ENCODE assay signal across 12 mouse cellular contexts in genomic region chr15:84674329-84675067, GRCm38 (mm10). TPM values are rescaled to one million over a fixed set of nuclear protein-coding genes. Genes with fewer than 3 reads are reported as not detected.
DNase-seq lines count a peak whose midpoint lies in the region; ATAC-seq and TF ChIP-seq lines count a peak whose summit lies in the region.
"Had no signal": no experiment of that assay in that cellular context is flagged by ENCODE, and none has a peak within 500 bp of the region (broad histone marks: within the 10 kb centered on the region; RNA-seq: fewer than 3 reads in every experiment).

No protein-coding gene starts in this region.

- H3K27me3 ChIP-seq in kidney, adult 2 months (replicated peaks; ENCODE audit: control insufficient read depth, insufficient read depth, low read length) = no peaks in the 10 kb centered on the region
- no peaks in the 10 kb centered on the region for H3K27me3 ChIP-seq in midbrain, postnatal 0 days (ENCODE audit: insufficient read depth, low read length)
- no peaks in the 10 kb centered on the region for H3K27me3 ChIP-seq in midbrain, embryonic 16.5 days (ENCODE audit: control insufficient read depth, insufficient read depth, low read depth, low read length)
- no peaks in the 10 kb centered on the region for H3K27me3 ChIP-seq in intestine, embryonic 16.5 days (replicated peaks; ENCODE audit: control insufficient read depth, insufficient read depth, low read length)

- H3K4me3 ChIP-seq in kidney, adult 2 months (ENCODE audit: insufficient read depth, low read depth, low read length) = no peak overlapping the region
- H3K4me3 ChIP-seq in midbrain, postnatal 0 days (ENCODE audit: low read depth, low read length) = no peak overlapping the region
- no peak overlapping the region for H3K4me3 ChIP-seq in midbrain, embryonic 16.5 days (ENCODE audit: low read depth, low read length)
- H3K4me3 ChIP-seq in intestine, embryonic 16.5 days (ENCODE audit: low read length) = peak overlapping the region; percentile 35
- H3K4me3 ChIP-seq: midbrain, embryonic 10.5 days had no signal

- H3K4me2 ChIP-seq in midbrain, postnatal 0 days (ENCODE audit: low read depth, low read length, poor library complexity, severe bottlenecking) = no peak overlapping the region
- no peak overlapping the region for H3K4me2 ChIP-seq in midbrain, embryonic 16.5 days (ENCODE audit: low read length)
- H3K4me2 ChIP-seq in intestine, embryonic 16.5 days (ENCODE audit: low read depth, low read length) = peak overlapping the region; percentile 44
- H3K4me2 ChIP-seq: hindbrain, embryonic 14.5 days had no signal

- WGBS in kidney, adult 2 months = 60% methylated on average over 11 of the region's 11 CpGs
- whole genome bisulfite sequencing in midbrain, postnatal 0 days = 80% methylated on average over 11 of the region's 11 CpGs
- WGBS in midbrain, embryonic 16.5 days = 81% methylated on average over 11 of the region's 11 CpGs
- WGBS in intestine, embryonic 16.5 days = 67% methylated on average over 11 of the region's 11 CpGs

- H3K36me3 ChIP-seq in kidney, adult 2 months (ENCODE audit: control insufficient read depth, insufficient read depth, low read length) = no peaks in the 10 kb centered on the region
- no peaks in the 10 kb centered on the region for H3K36me3 ChIP-seq in midbrain, postnatal 0 days (ENCODE audit: insufficient read depth, low read length)
- H3K36me3 ChIP-seq in midbrain, embryonic 16.5 days (ENCODE audit: control insufficient read depth, insufficient read depth, low read length) = no peaks in the 10 kb centered on the region
- no peaks in the 10 kb centered on the region for H3K36me3 ChIP-seq in intestine, embryonic 16.5 days (ENCODE audit: control insufficient read depth, insufficient read depth, low read length)
- H3K36me3 ChIP-seq: midbrain, embryonic 10.5 days had no signal

- peaks cover 13% of the 10 kb centered on the region; the same call in 1 of the 2 replicates for H3K4me1 ChIP-seq in kidney, adult 2 months (ENCODE audit: control insufficient read depth, insufficient read depth, low read length)
- no peaks in the 10 kb centered on the region for H3K4me1 ChIP-seq in midbrain, postnatal 0 days (ENCODE audit: insufficient read depth, low read length)
- no peaks in the 10 kb centered on the region; the same call in 1 of the 2 replicates for H3K4me1 ChIP-seq in midbrain, embryonic 16.5 days (ENCODE audit: control insufficient read depth, insufficient read depth, low read length)
- peaks cover 34% of the 10 kb centered on the region for H3K4me1 ChIP-seq in intestine, embryonic 16.5 days (ENCODE audit: control insufficient read depth, insufficient read depth, low read length)

- ATAC-seq in midbrain, postnatal 0 days (ENCODE audit: low FRiP score) = no peak
- ATAC-seq in midbrain, embryonic 16.5 days = no peak
- ATAC-seq in intestine, embryonic 16.5 days = no peak

- TF ChIP-seq POLR2A in kidney, adult 2 months (IDR thresholded peaks at IDR 0.05; ENCODE audit: low read depth, low read length) = no peak

- H3K9me3 ChIP-seq in midbrain, postnatal 0 days (ENCODE audit: low read length) = no peaks in the 10 kb centered on the region
- no peaks in the 10 kb centered on the region for H3K9me3 ChIP-seq in midbrain, embryonic 16.5 days (replicated peaks; ENCODE audit: control insufficient read depth, low read length, poor library complexity, severe bottlenecking)
- H3K9me3 ChIP-seq in intestine, embryonic 16.5 days (ENCODE audit: control insufficient read depth, low read length) = no peaks in the 10 kb centered on the region
- H3K9me3 ChIP-seq: midbrain, embryonic 10.5 days had no signal

- no peak overlapping the region for H3K9ac ChIP-seq in midbrain, postnatal 0 days (replicated peaks; ENCODE audit: low read length, poor library complexity, severe bottlenecking)
- H3K9ac ChIP-seq in midbrain, embryonic 16.5 days (ENCODE audit: low read depth, low read length) = no peak overlapping the region
- H3K9ac ChIP-seq in intestine, embryonic 16.5 days (ENCODE audit: low read depth, low read length) = peak overlapping the region; percentile 61
- H3K9ac ChIP-seq: hindbrain, embryonic 14.5 days had no signal

- DNase-seq in kidney, adult 2 months = peak; percentile 63
- no peak for DNase-seq in kidney, postnatal 14 days
- no peak for DNase-seq in midbrain, postnatal 0 days (ENCODE audit: low spot score)
- DNase-seq in spleen, postnatal 4 days (ENCODE audit: low spot score in 2 of 2) = no peak
- no peak for DNase-seq in adrenal gland, adult (ENCODE audit: inconsistent age in 2 of 2, low spot score in 1 of 2)
- DNase-seq: adrenal gland, postnatal 10 days; cerebellum, adult 9-11 months; layer of hippocampus, postnatal 36 days had no signal

- 0 out of 2 replicates have a peak, but pooled peaks have one; percentile 25 for TF ChIP-seq CTCF in kidney, adult 2 months (conservative IDR thresholded peaks at IDR 0.05; ENCODE audit: insufficient read depth, insufficient read length, low read depth, low read length)
- TF ChIP-seq CTCF in midbrain, postnatal 0 days (IDR thresholded peaks at IDR 0.05) = peak; percentile 26

- H3K27ac ChIP-seq in kidney, adult 2 months (ENCODE audit: insufficient read depth, low read depth, low read length) = peak overlapping the region; percentile 37; the same call in 1 of the 2 replicates
- H3K27ac ChIP-seq in midbrain, postnatal 0 days (ENCODE audit: low read depth, low read length) = no peak overlapping the region; the same call in 1 of the 2 replicates
- H3K27ac ChIP-seq in midbrain, embryonic 16.5 days (ENCODE audit: low read length) = no peak overlapping the region
- peak overlapping the region; percentile 98 for H3K27ac ChIP-seq in intestine, embryonic 16.5 days (ENCODE audit: low read length)
- H3K27ac ChIP-seq: hindbrain, embryonic 14.5 days had no signal

RNA-seq across cellular contexts. Expression of gene Prr5, which starts 5.1 kb away (rescaled TPM):
- 63.6 and 68.4 TPM in 2 replicates for polyA plus RNA-seq in kidney, adult 2 months (2012; rRNA removed)
- 25.8 and 33.4 TPM in 2 replicates for total RNA-seq in midbrain, postnatal 0 days (2014; rRNA removed)
- polyA plus RNA-seq in midbrain, postnatal 0 days (2015; fragmentation: Nextera tagmentation; extraction: Ambion mirVana) = 37.8 and 40.7 TPM in 2 replicates
- polyA plus RNA-seq in midbrain, embryonic 16.5 days (2015; fragmentation: Nextera tagmentation; extraction: Ambion mirVana) = 28.1 and 30.8 TPM in 2 replicates
- 69.1 and 81.3 TPM in 2 replicates for polyA plus RNA-seq in intestine, embryonic 16.5 days (2015; fragmentation: Nextera tagmentation; extraction: Ambion mirVana)

RNA-seq across cellular contexts. Expression of gene Arhgap8, which starts 45.4 kb away (rescaled TPM):
- 4.7 and 5.3 TPM in 2 replicates for polyA plus RNA-seq in kidney, adult 2 months (2012; rRNA removed)
- 0.44 and 0.61 TPM in 2 replicates for total RNA-seq in midbrain, postnatal 0 days (2014; rRNA removed)
- 0.33 and 0.53 TPM in 2 replicates for polyA plus RNA-seq in midbrain, postnatal 0 days (2015; fragmentation: Nextera tagmentation; extraction: Ambion mirVana)
- polyA plus RNA-seq in midbrain, embryonic 16.5 days (2015; fragmentation: Nextera tagmentation; extraction: Ambion mirVana) = 0.35 and 0.39 TPM in 2 replicates
- polyA plus RNA-seq in intestine, embryonic 16.5 days (2015; fragmentation: Nextera tagmentation; extraction: Ambion mirVana) = 14.3 and 16.3 TPM in 2 replicates

Comparison
In these comparisons a context has a peak if more than half of its experiments do, and no peak if none do; other contexts are left out.
1. H3K27ac ChIP-seq: peak in kidney, adult 2 months (single experiment) and intestine, embryonic 16.5 days (single experiment); none in midbrain, postnatal 0 days (single experiment) and midbrain, embryonic 16.5 days (single experiment).